Mouse (Mus musculus) spleen, adult 2 months (tissue): ENCODE data around the gene Wasf2.

ENCODE experiments used
- CTCF ChIP-seq: fragments of 200-500 bp; IDR thresholded peaks from 2 replicates; pipeline ENCODE4 v1.5.1; 2011; ENCODE audit warnings: mild to moderate bottlenecking, inconsistent platforms; ENCODE audit not compliant: insufficient read depth, insufficient read length, insufficient replicate concordance; ENCODE audit errors: extremely low read depth
- POLR2A ChIP-seq: fragments of 200-500 bp; IDR thresholded peaks from 2 replicates; pipeline ENCODE4 v1.6.1; 2011; ENCODE audit warnings: low read depth, low read length, inconsistent platforms

DNA sequence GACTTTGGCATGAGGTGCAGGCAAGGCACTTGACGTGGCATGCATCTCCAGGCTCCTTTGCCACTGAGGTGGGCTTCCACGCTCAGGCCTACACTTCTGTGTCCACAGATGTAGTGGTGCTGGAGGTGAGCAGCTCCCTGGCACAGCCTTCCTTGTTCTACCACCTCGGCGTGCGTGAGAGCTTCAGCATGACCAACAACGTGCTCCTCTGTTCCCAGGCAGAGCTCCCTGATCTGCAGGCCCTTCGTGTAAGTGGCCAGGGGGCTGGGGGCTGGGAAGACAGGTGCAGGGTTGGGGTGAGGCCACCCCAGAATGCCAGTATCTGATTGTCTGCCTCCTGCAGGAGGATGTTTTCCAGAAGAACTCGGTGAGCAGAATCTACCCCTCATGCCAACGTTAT is 112.4 kb downstream of the Wasf2 start:
- no peak for TF ChIP-seq POLR2A
- no peak for TF ChIP-seq CTCF
